Mouse (Mus musculus): ENCODE data around the gene Grk6. TPM values are rescaled to one million over a fixed set of nuclear protein-coding genes. Genes with fewer than 3 reads are reported as not detected.

Grk6 gene
- polyA plus RNA-seq (2012; rRNA removed): 189 and 229 TPM in 2 replicates

GRCm38 (mm10) chr13:55444937-55445315 is at the start of gene Grk6:
TSS of gene Grk6 (plus strand) at chr13:55445072.
- no peaks in the 10 kb centered on the region for H3K36me3 ChIP-seq (ENCODE audit: control insufficient read depth, insufficient read depth, low read length)
- H3K4me1 ChIP-seq (ENCODE audit: control insufficient read depth, insufficient read depth, insufficient read length): peaks cover 42% of the 10 kb centered on the region; the same call in 1 of the 2 replicates
- H3K4me3 ChIP-seq (ENCODE audit: extremely low read depth, insufficient read depth, insufficient read length): peak within 1 kb of the TSS; percentile 82
- under 1% methylated on average over 35 of the region's 35 CpGs for WGBS
- peak; percentile 99 for DNase-seq (ENCODE audit: low read depth in 1 of 2, low spot score in 2 of 2)
- no peak for TF ChIP-seq CTCF (IDR thresholded peaks at IDR 0.05; ENCODE audit: extremely low read depth, insufficient read depth, insufficient read length, insufficient replicate concordance)
- no peak for TF ChIP-seq POLR2A (IDR thresholded peaks at IDR 0.05; ENCODE audit: low read depth, low read length)
- H3K27me3 ChIP-seq (ENCODE audit: control insufficient read depth, insufficient read depth, low read length): no peaks in the 10 kb centered on the region
- peak within 1 kb of the TSS; percentile 99 for H3K27ac ChIP-seq (ENCODE audit: insufficient read depth, low read length)

- no peaks in the 10 kb centered on the region for H3K36me3 ChIP-seq (ENCODE audit: control insufficient read depth, insufficient read depth, low read length)
- no peaks in the 10 kb centered on the region for H3K4me1 ChIP-seq (ENCODE audit: control insufficient read depth, insufficient read depth, insufficient read length)
- H3K27me3 ChIP-seq (ENCODE audit: control insufficient read depth, insufficient read depth, low read length): no peaks in the 10 kb centered on the region
- TF ChIP-seq CTCF (IDR thresholded peaks at IDR 0.05; ENCODE audit: extremely low read depth, insufficient read depth, insufficient read length, insufficient replicate concordance) (no peak), POLR2A (IDR thresholded peaks at IDR 0.05; ENCODE audit: low read depth, low read length) (no peak)
- 48% methylated on average over 1 of the region's 1 CpGs for WGBS
- H3K27ac ChIP-seq (ENCODE audit: insufficient read depth, low read length): no peak within 1 kb of the TSS
- H3K4me3 ChIP-seq (ENCODE audit: extremely low read depth, insufficient read depth, insufficient read length): no peak within 1 kb of the TSS
- DNase-seq (ENCODE audit: low read depth in 1 of 2, low spot score in 2 of 2): no peak
Measured at GRCm38 (mm10) chr13:55398088-55398487, 46.8 kb upstream of the Grk6 start, which contains the start of gene Slc34a1. TSS of gene Slc34a1 (plus strand) at chr13:55398187.

GRCm38 (mm10) chr13:55399300-55400038 is 45.4 kb upstream of the Grk6 start:
- no peak for TF ChIP-seq CTCF (IDR thresholded peaks at IDR 0.05; ENCODE audit: extremely low read depth, insufficient read depth, insufficient read length, insufficient replicate concordance)
- no peak for TF ChIP-seq POLR2A (IDR thresholded peaks at IDR 0.05; ENCODE audit: low read depth, low read length)
- 35% methylated on average over 5 of the region's 5 CpGs for WGBS
- Histone ChIP-seq H3K4me3 (ENCODE audit: extremely low read depth, insufficient read depth, insufficient read length) (no peak overlapping the region), H3K27ac (ENCODE audit: insufficient read depth, low read length) (no peak overlapping the region), H3K36me3 (ENCODE audit: control insufficient read depth, insufficient read depth, low read length) (no peaks in the 10 kb centered on the region), H3K27me3 (ENCODE audit: control insufficient read depth, insufficient read depth, low read length) (no peaks in the 10 kb centered on the region), H3K4me1 (ENCODE audit: control insufficient read depth, insufficient read depth, insufficient read length) (no peaks in the 10 kb centered on the region)
- no peak for DNase-seq (ENCODE audit: low read depth in 1 of 2, low spot score in 2 of 2)

GRCm38 (mm10) chr13:55400039-55400346 is 44.9 kb upstream of the Grk6 start:
- no peaks in the 10 kb centered on the region for H3K36me3 ChIP-seq (ENCODE audit: control insufficient read depth, insufficient read depth, low read length)
- TF ChIP-seq CTCF (IDR thresholded peaks at IDR 0.05; ENCODE audit: extremely low read depth, insufficient read depth, insufficient read length, insufficient replicate concordance): no peak
- no peak for TF ChIP-seq POLR2A (IDR thresholded peaks at IDR 0.05; ENCODE audit: low read depth, low read length)
- no peaks in the 10 kb centered on the region for H3K27me3 ChIP-seq (ENCODE audit: control insufficient read depth, insufficient read depth, low read length)
- H3K27ac ChIP-seq (ENCODE audit: insufficient read depth, low read length): no peak overlapping the region
- WGBS: 69% methylated on average over 1 of the region's 1 CpGs
- no peak overlapping the region for H3K4me3 ChIP-seq (ENCODE audit: extremely low read depth, insufficient read depth, insufficient read length)
- no peaks in the 10 kb centered on the region for H3K4me1 ChIP-seq (ENCODE audit: control insufficient read depth, insufficient read depth, insufficient read length)
- DNase-seq (ENCODE audit: low read depth in 1 of 2, low spot score in 2 of 2): no peak

- peaks cover 6% of the 10 kb centered on the region; the same call in 1 of the 2 replicates for H3K4me1 ChIP-seq (ENCODE audit: control insufficient read depth, insufficient read depth, insufficient read length)
- no peak overlapping the region for H3K4me3 ChIP-seq (ENCODE audit: extremely low read depth, insufficient read depth, insufficient read length)
- H3K36me3 ChIP-seq (ENCODE audit: control insufficient read depth, insufficient read depth, low read length): no peaks in the 10 kb centered on the region
- TF ChIP-seq POLR2A (IDR thresholded peaks at IDR 0.05; ENCODE audit: low read depth, low read length): no peak
- no peak for TF ChIP-seq CTCF (IDR thresholded peaks at IDR 0.05; ENCODE audit: extremely low read depth, insufficient read depth, insufficient read length, insufficient replicate concordance)
- 75% methylated on average over 7 of the region's 7 CpGs for WGBS
- no peak overlapping the region for H3K27ac ChIP-seq (ENCODE audit: insufficient read depth, low read length)
- H3K27me3 ChIP-seq (ENCODE audit: control insufficient read depth, insufficient read depth, low read length): no peaks in the 10 kb centered on the region
- DNase-seq (ENCODE audit: low read depth in 1 of 2, low spot score in 2 of 2): no peak
Measured at GRCm38 (mm10) chr13:55403266-55403665, 41.6 kb upstream of the Grk6 start.

- DNase-seq (ENCODE audit: low read depth in 1 of 2, low spot score in 2 of 2): no peak
- Histone ChIP-seq H3K36me3 (ENCODE audit: control insufficient read depth, insufficient read depth, low read length) (no peaks in the 10 kb centered on the region), H3K27me3 (ENCODE audit: control insufficient read depth, insufficient read depth, low read length) (no peaks in the 10 kb centered on the region), H3K4me1 (ENCODE audit: control insufficient read depth, insufficient read depth, insufficient read length) (peaks cover 6% of the 10 kb centered on the region; the same call in 1 of the 2 replicates), H3K27ac (ENCODE audit: insufficient read depth, low read length) (no peak overlapping the region), H3K4me3 (ENCODE audit: extremely low read depth, insufficient read depth, insufficient read length) (no peak overlapping the region)
- TF ChIP-seq POLR2A (IDR thresholded peaks at IDR 0.05; ENCODE audit: low read depth, low read length) (no peak), CTCF (IDR thresholded peaks at IDR 0.05; ENCODE audit: extremely low read depth, insufficient read depth, insufficient read length, insufficient replicate concordance) (no peak)
- 60% methylated on average over 15 of the region's 15 CpGs for WGBS
Measured at GRCm38 (mm10) chr13:55403935-55404852, 40.7 kb upstream of the Grk6 start.
